Mouse (Mus musculus) induced T-regulatory cell, adult 2 months (primary cell): ENCODE data around the gene Snap23.
A peak's percentile ranks its signal among the peaks of the same experiment; 100 is the strongest.
"Not testable (repeated sequence)": the region's sequence is repeated elsewhere in the genome, so short reads cannot be mapped to it uniquely, and the experiment has no call there.

Experiments
- DNase-seq: peaks from one replicate; pipeline ENCODE4 v3.0.0-alpha.2; 2012; ENCODE audit warnings: low read depth

Gene Snap23

DNA sequence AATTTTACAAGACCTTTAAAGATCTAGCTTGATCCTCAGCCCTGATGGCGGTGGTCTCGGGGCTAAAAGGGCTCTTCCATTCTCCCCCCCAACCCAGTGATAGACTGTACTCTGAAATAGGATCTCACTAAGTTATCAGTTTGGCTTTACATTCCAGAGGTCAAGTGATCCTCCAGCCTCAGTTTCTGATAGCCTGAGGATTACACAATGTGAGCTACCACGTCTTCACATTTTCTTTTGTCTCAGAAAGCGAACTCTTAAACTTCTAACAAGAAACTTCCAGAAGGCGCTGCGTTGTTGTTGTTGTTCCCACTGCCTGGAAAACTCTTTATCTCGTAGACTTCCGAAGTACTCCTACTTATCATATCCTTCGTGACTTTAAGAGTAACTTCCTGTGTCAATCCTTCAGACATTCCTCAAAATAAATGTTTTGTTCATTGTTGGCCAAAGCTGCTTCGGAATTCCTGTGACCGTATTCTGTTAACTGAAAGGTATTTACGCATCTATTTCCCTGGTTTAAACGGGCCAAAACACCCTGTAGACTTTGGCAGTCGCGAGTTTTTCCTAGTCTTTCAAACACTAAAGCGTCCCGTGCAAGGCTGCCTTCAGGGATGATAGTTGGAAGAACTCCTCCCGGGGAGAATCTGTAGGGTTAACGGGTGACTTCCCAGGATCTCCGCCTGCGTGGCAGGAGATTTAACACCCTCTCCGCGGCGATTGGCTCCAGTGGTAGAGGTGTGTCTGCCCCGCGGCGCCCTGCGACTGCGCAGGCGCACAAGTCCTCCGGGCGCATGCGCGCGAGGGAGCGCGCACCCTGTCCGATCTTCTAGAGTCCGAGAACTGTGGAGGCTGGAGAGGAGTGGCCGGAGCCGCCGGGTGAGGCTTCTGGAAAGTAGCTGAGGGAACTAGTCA lies at the start of gene Snap23:
TSS of gene Snap23 (plus strand) at position 786 of the 912 bp plus-strand sequence.
- DNase-seq: peak; percentile 94

DNA sequence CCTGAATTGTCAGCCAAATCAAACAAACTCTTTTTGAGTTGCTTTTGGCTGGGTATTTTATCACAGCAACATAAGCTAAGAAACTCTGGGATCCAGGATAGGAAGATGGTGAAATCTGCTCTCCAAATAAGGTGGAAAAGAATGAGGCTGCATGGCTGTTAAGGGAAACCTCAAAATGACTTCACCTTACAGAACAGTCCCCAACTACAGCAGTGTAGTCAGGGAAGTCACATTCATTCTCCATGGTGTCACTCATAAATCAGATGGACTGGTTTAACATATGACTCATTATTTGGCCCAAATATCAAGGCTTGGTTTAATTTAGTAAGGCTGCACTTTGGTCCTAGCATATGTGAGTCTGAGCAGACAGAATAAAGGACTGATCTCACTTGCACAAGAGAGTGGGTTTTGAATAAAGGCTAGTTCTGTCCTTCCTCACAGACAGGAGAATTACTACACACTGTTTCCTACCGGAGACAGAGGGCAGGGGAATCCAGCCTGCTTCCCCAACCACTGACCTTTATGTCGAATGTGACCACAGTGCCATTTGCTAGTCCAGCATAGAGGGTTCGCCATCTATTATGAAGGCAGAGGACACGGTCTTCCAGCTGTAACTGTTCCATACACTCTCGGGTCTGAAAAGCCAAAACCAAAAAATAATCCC lies 48.8 kb upstream of the Snap23 start:
- DNase-seq: no peak

DNA sequence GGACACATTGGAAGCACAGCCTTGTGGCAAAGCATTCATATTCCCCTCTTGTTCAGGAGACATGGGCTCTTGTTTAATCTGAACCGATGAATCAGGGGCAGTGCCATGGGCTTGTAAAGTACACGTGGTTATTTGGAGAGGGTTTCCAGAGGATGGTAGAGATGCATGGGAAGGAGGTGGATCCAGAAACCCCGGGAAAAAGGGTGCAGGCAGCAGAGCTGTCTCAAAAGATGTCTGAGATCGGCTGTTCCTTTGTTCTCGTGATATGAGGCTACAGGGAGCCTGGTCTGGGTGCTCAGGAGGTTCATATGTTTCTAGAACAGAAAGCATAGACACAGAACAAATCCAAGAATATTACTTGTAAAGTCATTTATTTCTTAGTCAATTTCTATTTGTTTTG lies 40.7 kb upstream of the Snap23 start:
- DNase-seq: no peak

DNA sequence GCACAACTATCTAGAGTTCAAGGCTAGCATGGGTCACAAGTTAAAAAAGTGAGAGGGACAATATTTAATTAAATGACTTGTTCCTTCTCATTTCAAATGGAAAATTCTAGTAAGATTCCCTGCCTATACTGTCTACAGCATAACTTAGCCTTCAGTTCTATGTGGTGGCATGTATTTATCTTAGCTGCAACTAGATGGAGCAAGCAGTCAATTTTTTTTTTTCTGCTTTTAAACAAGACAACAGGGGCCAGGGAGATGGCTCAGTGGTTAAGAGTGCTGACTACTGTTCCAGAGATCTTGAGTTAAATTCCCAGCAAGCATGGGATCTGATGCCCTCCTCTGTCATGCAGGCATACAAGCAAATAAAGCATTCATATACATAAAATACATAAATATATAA lies 37.9 kb upstream of the Snap23 start:
- DNase-seq: peak; percentile 12

DNA sequence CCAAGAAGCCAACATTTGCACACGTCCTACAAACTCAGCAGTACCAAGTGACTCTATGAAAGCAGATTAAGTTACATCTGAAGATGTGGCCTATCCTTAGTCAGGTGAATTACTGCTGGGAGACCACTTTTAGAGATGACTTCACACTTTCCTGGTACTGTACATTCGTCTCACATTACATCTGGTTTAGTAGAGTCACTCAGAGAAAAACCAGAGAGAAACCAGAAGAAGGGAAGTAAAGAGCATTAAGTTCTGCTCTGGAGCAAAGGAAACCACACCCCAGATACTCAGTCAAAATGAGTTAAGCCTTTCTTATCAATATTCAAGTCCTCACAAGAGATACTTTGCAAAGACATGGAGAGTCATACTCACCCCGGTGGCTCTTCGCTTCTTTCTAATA lies 36.2 kb upstream of the Snap23 start:
- DNase-seq: no peak

DNA sequence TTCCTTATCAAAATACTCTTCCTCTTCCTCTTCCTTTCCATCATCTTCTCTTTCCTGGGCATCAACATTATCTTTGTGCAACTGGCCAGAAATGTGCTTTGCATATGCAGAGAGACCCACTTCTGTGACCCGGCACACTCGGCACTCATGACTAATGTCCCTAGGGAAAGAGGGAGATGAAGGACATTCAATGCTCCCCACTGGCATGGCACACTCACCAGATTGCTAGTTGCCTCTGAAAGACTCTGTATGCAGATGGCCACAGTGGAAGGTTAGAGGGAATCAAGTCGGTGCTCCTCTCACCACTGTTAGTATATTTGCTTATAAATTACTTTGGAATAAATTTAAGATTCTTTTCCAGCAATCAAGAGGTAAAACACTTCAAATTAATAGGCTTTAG lies 28.1 kb upstream of the Snap23 start:
- DNase-seq: no peak

DNA sequence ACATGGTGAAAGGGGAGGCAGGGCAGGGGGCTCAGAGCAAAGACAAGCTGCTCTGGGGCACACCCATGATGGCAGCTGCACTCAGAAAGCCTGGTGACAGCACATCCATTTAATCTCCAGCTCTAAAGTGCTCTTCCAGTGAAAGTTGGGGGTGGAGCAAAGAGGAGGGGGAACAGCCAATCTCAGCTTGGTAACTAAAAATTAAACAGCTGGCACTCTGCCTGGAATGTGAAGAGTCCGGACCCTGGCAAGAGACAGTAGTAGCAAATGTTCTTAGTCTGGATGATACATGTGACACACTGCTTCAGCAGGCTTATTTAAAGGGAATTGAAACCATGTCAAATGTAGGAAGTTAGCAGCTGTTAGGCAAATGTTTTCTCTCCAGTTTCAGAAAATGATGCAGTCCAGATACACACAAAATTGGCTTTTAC lies 27.7 kb upstream of the Snap23 start:
- DNase-seq: no peak

DNA sequence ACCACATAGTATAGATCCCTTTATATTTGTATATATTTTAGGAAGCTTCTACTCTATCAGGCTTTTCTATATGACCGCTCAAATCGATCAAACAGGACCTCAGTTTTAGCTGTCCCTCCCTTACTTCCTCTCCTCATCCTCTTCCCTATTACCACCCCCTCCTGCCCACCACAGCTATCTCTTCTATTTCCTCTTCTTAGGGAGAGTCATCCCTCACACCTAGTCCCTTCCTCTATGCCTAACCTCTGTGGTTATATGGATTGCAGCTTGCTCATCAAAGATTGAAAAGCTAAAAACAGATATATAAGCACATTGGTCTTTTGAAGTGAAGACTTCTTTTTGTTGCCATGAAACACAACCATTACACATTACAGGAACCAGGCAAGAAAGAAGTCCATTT lies 22.7 kb upstream of the Snap23 start:
- no peak for DNase-seq

DNA sequence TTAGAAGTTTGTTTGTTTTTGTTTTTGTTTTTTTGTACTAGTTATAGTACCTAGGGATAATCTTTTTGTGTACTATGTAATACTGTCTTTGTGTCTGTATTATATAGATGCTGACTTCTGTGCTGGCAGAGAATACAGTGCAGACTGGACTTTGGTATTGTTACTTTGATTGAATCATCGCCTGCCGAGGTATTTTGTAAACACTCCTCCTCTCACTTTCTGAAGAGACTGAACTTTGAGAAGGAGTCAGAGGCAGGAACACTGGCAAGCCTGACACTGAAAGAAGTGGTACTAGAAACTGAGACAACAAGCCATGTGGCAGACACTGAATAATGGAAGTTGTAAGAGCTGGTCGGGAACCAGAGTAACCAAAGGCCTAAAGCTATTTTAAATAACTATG lies 10.6 kb upstream of the Snap23 start:
- no peak for DNase-seq

DNA sequence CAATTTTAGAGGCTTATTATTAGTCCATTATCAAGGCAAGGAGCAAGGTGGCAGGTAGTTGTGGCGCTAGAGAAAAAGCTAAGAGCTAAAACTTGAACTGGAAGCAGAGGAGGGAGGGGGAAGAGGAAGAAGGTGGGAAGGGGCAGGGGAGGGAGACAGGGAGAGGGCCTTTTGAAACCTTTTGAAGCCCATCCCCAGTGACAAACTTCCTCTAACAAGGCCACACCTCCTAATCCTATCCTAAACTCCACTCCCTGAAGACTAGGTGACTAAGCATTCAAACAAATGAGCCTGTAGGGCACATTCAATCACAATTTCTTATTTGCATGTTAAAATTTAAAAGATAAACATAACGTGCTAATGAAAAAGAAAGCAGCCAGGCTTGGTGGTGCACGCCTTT lies 8.7 kb upstream of the Snap23 start:
- no peak for DNase-seq

DNA sequence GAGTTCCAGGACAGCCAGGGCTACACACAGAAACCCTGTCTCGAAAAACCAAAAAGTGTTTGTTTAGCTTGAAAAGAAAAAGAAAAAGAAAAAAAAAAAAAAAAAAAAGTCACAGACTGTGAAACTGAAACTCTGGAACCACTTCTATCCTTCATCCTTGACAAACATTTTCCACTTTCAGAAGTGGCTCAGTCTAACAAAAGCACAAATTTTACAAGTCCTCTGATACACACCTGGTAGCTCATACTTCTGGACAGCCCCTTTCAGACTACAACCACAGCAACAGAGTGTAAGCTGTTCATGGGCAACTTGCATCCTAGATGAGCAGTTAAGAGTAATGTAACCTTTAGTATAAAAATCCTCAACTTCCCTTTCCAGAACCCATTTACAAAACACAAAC lies 5.9 kb upstream of the Snap23 start:
- peak; percentile 33 for DNase-seq

DNA sequence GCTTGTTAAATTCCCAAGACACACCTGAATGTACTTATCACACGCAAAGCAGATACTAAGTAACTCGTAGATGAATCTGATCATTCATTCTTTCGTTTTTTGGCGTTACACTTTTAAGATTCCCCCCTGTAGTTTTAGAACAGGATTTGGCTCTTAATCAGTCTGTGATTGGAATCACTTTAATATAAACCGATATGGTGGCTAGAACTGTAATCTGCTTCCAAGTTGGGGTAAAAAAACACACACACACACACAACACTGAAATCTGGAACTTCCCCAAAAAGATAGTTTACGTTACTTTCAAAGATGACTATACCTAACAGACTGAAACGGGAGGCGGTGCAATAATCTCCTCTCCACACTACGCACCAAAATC lies 4.6 kb upstream of the Snap23 start:
- DNase-seq: no peak

DNA sequence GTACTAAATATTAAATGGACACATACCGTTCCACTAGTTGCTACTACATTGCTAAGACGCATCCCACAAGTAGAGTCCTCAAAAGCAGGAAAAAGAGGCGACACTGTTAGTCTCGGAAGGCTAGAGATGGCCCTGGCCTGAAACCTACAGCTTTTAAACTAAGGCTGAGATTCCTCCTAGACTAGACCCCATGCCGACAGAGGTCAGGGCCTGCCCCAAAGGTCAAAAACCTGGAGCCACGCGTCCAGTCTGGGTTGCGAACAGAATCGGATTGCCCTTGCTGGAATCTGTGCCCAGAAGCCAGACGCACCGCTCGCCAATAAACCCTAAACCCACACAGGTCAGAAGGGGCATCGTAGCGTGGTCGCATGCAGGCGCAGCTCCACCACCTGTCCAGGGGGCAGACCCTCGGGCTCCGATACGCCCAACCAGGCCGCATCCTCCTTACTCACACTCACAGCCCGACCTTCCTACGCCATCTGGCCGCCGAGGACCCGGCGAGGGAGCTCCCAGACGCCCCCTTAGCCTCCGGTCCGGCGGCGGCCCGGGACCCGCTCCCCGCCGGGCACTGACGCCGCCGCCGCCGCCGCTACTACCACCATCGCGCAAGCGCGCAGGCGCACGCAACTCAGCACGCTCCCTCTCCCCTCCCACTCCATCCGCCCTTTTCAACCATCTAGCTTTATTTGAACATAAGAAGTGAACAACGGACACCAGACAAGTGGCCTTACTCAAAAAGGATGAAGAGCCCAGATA lies 4.1 kb upstream of the Snap23 start, which contains the start of gene Zfp106:
TSS of gene Zfp106 (minus strand) at position 609 of the 756 bp plus-strand sequence.
- DNase-seq: peak; percentile 93

DNA sequence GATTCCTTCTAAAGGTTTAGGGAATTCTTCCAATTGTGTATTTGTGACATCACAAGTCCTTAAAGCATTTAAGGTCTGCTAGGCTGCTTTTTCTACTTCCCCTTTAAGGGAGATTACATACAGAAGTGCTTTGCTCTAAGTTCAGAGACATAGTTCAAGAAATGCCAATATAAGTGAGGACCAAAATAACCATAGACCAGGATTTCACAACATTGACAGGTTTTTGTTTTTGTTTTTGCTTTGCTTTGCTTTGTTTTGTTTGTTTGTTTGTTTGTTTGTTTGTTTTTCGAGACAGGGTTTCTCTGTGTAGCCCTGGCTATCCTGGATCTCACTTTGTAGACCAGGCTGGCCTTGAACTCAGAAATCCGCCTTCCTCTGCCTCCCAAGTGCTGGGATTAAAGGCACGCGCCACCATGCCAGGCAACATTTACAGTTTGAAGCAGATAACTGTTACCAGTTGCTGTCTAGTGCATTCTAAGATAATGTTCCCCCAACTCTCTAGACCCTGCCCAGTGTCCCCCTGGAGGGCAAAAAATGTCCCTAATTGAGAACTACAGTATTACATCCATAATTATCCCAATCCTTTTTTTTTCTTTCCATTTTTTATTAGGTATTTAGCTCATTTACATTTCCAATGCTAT lies 2.8 kb upstream of the Snap23 start:
- DNase-seq: peak; percentile 15

DNA sequence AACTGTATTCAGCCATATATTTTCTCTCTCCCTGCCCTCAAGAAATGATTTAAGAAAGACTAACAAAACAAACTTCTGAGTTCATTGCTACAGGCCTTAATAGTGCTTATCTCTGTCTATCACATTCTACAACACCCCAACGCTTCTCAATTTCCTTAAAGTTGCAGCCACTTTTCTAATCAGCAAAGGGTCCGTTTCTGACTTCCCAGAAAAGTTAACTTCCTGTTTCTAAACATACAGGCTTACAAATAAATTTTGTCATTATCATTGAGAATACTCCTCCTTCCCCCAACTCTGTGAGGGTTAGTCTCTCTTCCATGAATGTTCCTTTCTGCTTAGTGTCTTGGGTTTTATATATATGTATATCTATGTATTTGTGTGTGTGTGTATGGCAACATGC lies 2.1 kb upstream of the Snap23 start:
- no peak for DNase-seq

DNA sequence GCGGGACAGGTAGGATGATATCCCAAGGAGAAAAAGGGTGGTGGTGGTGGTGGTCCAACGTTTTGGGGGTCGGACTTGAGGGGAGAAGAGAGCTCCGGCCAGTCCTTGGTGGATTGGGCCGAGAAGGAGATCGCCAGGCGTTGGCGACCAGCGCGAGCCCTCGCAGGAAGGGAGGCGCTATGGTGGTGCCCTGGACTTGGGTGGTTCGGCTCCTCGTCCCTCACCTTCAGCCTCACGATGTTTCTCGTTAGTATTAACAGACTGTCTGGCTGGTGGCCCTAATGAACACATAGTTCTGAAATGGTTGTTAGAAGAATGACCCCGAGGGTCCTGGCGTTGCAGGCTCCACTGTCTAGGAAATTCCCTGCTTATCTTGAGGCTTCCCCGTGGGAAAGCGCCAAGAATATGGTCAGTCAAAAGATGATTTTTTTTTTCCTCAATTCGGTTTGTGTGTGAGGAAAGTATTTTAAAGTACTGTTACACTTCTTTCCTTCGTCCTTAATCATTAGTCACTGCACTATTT lies 388 bp downstream of the Snap23 start:
- no peak for DNase-seq

DNA sequence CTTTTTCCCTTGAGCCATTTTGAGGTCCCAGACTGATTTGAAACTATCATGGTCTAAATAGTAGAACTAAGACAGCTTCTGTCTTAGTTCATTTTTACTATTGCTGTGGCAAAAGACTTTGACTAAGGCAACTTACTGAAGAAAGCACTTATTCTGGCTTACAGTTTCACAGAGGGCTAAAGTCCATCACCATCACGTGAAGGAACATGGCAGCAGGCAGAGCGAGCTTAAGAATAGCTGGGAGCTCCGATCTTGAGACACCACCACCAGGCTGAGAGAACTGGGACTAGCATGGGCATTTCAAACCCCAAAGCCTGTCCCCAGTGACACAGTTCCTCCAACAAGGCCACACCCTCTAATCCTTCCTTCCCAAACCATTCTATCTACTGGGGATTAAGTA lies 3.6 kb downstream of the Snap23 start:
- DNase-seq: no peak

DNA sequence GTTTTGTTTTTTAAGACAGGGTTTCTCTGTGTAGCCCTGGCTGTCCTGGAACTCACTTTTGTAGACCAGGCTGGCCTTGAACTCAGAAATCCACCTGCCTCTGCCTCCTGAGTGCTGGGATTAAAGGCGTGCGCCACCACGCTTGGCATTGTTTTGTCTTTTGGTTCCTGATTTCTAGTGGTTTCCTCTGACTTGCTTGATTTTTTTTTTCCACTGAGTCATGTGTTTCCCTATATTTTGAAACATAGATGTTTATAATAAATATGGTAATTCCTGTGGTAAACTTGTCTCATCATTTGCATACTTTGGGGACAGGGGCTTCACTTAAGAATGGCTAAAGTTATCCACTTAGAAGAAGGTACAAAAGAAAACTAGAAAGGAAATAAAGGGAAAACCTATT lies 4.7 kb downstream of the Snap23 start:
- DNase-seq: not testable (repeated sequence)

DNA sequence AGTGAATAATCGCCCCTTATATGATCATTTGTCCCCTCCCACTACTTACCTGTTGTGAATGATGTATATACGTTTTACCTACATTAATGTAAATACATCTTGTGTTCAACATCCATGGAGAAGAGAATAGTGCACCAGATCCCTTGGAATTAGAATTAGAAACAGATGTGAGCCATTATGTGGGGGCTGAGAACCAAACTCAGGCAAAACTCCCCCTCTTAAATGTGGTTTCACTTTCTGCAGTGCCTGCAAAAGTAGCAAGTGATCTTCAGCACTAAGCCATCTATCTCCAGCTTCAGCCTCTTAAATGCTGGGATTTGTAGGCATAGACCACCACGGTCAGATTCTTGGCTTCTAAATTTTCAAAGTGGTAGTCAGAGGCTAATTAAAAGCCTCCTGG lies 7.7 kb downstream of the Snap23 start:
- DNase-seq: no peak

DNA sequence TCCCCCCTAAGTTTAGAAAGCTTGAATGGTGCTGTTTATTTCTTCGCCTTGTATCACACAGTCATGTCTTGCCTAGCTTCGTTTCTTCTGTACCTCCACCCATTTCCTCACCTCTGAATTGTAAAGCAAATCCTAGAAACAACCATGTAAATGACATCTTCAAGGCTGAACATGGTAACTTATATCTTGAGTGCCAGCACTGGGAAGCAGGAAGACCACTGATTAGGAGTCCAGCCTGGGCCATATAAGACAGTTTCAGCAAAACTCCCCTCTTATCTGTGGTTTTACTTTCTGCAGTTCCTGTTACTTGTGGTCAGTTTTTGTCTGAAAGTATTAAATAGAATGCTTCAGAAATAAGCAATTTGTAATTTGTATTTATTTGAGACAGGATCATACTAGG lies 8.5 kb downstream of the Snap23 start:
- no peak for DNase-seq

DNA sequence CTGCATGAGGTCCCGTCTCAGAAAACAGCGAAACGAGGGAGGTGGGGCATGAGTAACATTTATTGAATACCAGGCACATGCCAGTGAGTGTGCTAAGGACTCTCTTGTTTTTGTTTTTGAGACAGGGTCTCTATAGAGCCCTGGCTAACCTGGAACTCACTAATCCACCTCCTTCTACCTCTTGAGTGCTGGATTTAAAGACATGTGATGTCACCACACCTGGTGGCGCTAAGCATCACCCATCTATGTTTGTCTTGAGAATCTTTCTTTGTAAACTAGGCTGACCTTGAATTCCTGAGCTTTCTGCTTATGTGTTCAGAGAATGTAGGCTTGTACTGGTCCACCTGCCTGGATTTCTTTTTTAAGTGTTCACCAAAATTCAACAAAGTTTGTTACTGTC lies 10.3 kb downstream of the Snap23 start:
- no peak for DNase-seq

DNA sequence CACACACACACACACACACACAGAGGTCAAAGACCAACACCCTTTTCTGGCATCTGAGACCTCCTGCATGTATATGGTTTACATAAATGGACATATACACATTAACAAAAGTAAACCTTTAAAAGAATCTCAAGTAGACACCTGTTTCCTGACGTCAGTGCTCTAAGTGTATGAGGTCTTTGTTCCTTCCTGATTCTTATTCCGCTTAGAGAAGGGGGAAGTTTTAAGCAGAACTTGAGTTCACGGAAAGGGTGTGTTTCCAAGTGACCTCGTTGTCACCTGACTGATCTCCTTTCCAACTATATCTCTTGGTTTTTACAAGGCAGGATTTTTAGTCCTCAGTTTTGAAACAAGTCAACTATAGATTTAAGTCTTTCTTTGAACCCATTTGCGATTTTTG lies 10.8 kb downstream of the Snap23 start:
- peak; percentile 48 for DNase-seq
